Mouse (Mus musculus) MEL (cell line): ENCODE results near the gene B3gnt6. TPM values are rescaled to one million over a fixed set of nuclear protein-coding genes. Genes with fewer than 3 reads are reported as not detected.

ENCODE experiments used
- DNase-seq: peaks from one replicate; pipeline ENCODE4 v3.0.0; 2011; ENCODE audit warnings: low read depth, low spot score
- H3K27ac ChIP-seq: 2 replicates; pipeline ENCODE4 v1.5.1; 2012; ENCODE audit warnings: low read depth, mild to moderate bottlenecking, control low read depth, low read length, moderate library complexity; ENCODE audit not compliant: control insufficient read depth
- H3K27me3 ChIP-seq, 2 experiments: fragments of 150-350 bp in 1 of 2; sonication (generic) in 1 of 2; 2 replicates each; pipeline ENCODE4 v1.6.1; 2012; ENCODE audit warnings: low read length in 2 of 2, mild to moderate bottlenecking in 2 of 2, improper control_type of control experiment in 1 of 2, moderate library complexity in 1 of 2; ENCODE audit not compliant: insufficient read depth in 2 of 2, control insufficient read depth in 1 of 2
- H3K36me3 ChIP-seq, 2 experiments: 2 replicates each; pipeline ENCODE4 v1.6.1; 2012 to 2014; ENCODE audit warnings: low read length in 2 of 2, improper control_type of control experiment in 1 of 2, inconsistent platforms in 1 of 2, mild to moderate bottlenecking in 1 of 2; ENCODE audit not compliant: insufficient read depth in 2 of 2, control insufficient read depth in 1 of 2
- H3K4me1 ChIP-seq, 2 experiments: fragments of 150-350 bp in 1 of 2; sonication (generic) in 1 of 2; 2 replicates each; pipeline ENCODE4 v1.6.1; 2012; ENCODE audit warnings: low read length in 2 of 2, improper control_type of control experiment in 1 of 2, mild to moderate bottlenecking in 1 of 2; ENCODE audit not compliant: insufficient read depth in 2 of 2, control insufficient read depth in 1 of 2
- H3K4me3 ChIP-seq, 2 experiments: fragments of 150-350 bp in 1 of 2; sonication (generic) in 1 of 2; 2 replicates each; pipeline ENCODE4 v1.5.1; 2012; ENCODE audit warnings: low read depth in 2 of 2, low read length in 2 of 2, mild to moderate bottlenecking in 2 of 2, moderate library complexity in 2 of 2, control low read depth in 1 of 2, improper control_type of control experiment in 1 of 2; ENCODE audit not compliant: control insufficient read depth in 1 of 2, insufficient read depth in 1 of 2
- H3K79me2 ChIP-seq: 2 replicates; pipeline ENCODE4 v1.6.1; 2012; ENCODE audit warnings: mild to moderate bottlenecking, low read length, moderate library complexity; ENCODE audit not compliant: control insufficient read depth, poor library complexity, insufficient read depth
- H3K9ac ChIP-seq: 2 replicates; pipeline ENCODE4 v1.6.1; 2012; ENCODE audit warnings: low read depth, mild to moderate bottlenecking, control low read depth, low read length, moderate library complexity; ENCODE audit not compliant: control insufficient read depth, poor library complexity, severe bottlenecking
- H3K9me3 ChIP-seq: fragments of 150-350 bp; sonication (generic); replicated peaks from 2 replicates; pipeline ENCODE4 v1.6.1; 2012; ENCODE audit warnings: mild to moderate bottlenecking, low read length, improper control_type of control experiment, moderate library complexity; ENCODE audit not compliant: insufficient read depth
- BHLHE40 ChIP-seq: IDR thresholded peaks from 2 replicates; pipeline ENCODE4 v1.6.1; 2012; ENCODE audit warnings: low read depth, mild to moderate bottlenecking, inconsistent platforms, low read length, improper control_type of control experiment, borderline replicate concordance
- CHD2 ChIP-seq: IDR thresholded peaks from 2 replicates; pipeline ENCODE4 v1.6.1; 2011; ENCODE audit warnings: low read length, improper control_type of control experiment
- CTCF ChIP-seq, 3 experiments: IDR thresholded peaks in 2 of 3; conservative IDR thresholded peaks in 1 of 3; 2 replicates each; pipeline ENCODE4 v1.5.1; 2011 to 2012; ENCODE audit warnings: low read length in 3 of 3, low read depth in 2 of 3, mild to moderate bottlenecking in 2 of 3, improper control_type of control experiment in 1 of 3, inconsistent platforms in 1 of 3, mixed read lengths in 1 of 3, moderate library complexity in 1 of 3; ENCODE audit not compliant: control insufficient read depth in 1 of 3, insufficient read depth in 1 of 3, poor library complexity in 1 of 3, severe bottlenecking in 1 of 3
- ELF1 ChIP-seq: IDR thresholded peaks from 2 replicates; pipeline ENCODE4 v1.6.1; 2014; ENCODE audit warnings: low read depth, mild to moderate bottlenecking, inconsistent platforms, low read length, improper control_type of control experiment, moderate library complexity
- EP300 ChIP-seq, 2 experiments: IDR thresholded peaks; 2 replicates each; pipeline ENCODE4 v1.6.1; 2011; ENCODE audit warnings: improper control_type of control experiment in 2 of 2, low read length in 2 of 2, low read depth in 1 of 2, mild to moderate bottlenecking in 1 of 2
- ETS1 ChIP-seq: IDR thresholded peaks from 2 replicates; pipeline ENCODE4 v1.6.1; 2012; ENCODE audit warnings: low read depth, mild to moderate bottlenecking, inconsistent platforms, low read length, improper control_type of control experiment, moderate library complexity
- GABPA ChIP-seq: IDR thresholded peaks from 2 replicates; pipeline ENCODE4 v1.6.1; 2012; ENCODE audit warnings: low read depth, mild to moderate bottlenecking, inconsistent platforms, low read length, improper control_type of control experiment, moderate library complexity
- GATA1 ChIP-seq: IDR thresholded peaks from 2 replicates; pipeline ENCODE4 v1.6.1; 2011; ENCODE audit warnings: low read depth, low read length, improper control_type of control experiment
- HCFC1 ChIP-seq: IDR thresholded peaks from 2 replicates; pipeline ENCODE4 v1.6.1; 2012; ENCODE audit warnings: low read depth, mild to moderate bottlenecking, inconsistent platforms, low read length, improper control_type of control experiment, moderate library complexity
- JUND ChIP-seq: IDR thresholded peaks from 2 replicates; pipeline ENCODE4 v1.6.1; 2011; ENCODE audit warnings: low read depth, mild to moderate bottlenecking, improper control_type of control experiment, low read length
- KAT2A ChIP-seq: conservative IDR thresholded peaks from 2 replicates; pipeline ENCODE4 v1.6.1; 2012; ENCODE audit warnings: low read depth, low read length, improper control_type of control experiment, inconsistent platforms
- MAFK ChIP-seq: IDR thresholded peaks from 2 replicates; pipeline ENCODE4 v1.6.1; 2011; ENCODE audit warnings: low read depth, mild to moderate bottlenecking, low read length, improper control_type of control experiment, borderline replicate concordance
- MAX ChIP-seq: IDR thresholded peaks from 2 replicates; pipeline ENCODE4 v1.6.1; 2011; ENCODE audit warnings: low read length, improper control_type of control experiment
- MAZ ChIP-seq: IDR thresholded peaks from 2 replicates; pipeline ENCODE4 v1.6.1; 2012; ENCODE audit warnings: low read depth, mild to moderate bottlenecking, inconsistent platforms, low read length, improper control_type of control experiment
- MXI1 ChIP-seq: IDR thresholded peaks from 2 replicates; pipeline ENCODE4 v1.6.1; 2011; ENCODE audit warnings: mild to moderate bottlenecking, low read depth, low read length, improper control_type of control experiment
- MYB ChIP-seq: IDR thresholded peaks from 2 replicates; pipeline ENCODE4 v1.6.1; 2011; ENCODE audit warnings: mild to moderate bottlenecking, low read depth, low read length, improper control_type of control experiment
- NELFE ChIP-seq: IDR thresholded peaks from 2 replicates; pipeline ENCODE4 v1.6.1; 2011; ENCODE audit warnings: low read depth, low read length, improper control_type of control experiment
- NRF1 ChIP-seq: IDR thresholded peaks from 2 replicates; pipeline ENCODE4 v1.6.1; 2014; ENCODE audit warnings: low read depth, mild to moderate bottlenecking, inconsistent platforms, low read length, improper control_type of control experiment, moderate library complexity; ENCODE audit not compliant: poor library complexity, insufficient read depth, severe bottlenecking
- POLR2AphosphoS2 ChIP-seq: IDR thresholded peaks from 2 replicates; pipeline ENCODE4 v1.6.1; 2011; ENCODE audit warnings: low read length, improper control_type of control experiment
- POLR2AphosphoS5 ChIP-seq: IDR thresholded peaks from 2 replicates; pipeline ENCODE4 v1.6.1; 2012; ENCODE audit warnings: low read depth, borderline replicate concordance, mild to moderate bottlenecking, inconsistent platforms, low read length, moderate library complexity, mixed read lengths
- RCOR1 ChIP-seq: IDR thresholded peaks from 2 replicates; pipeline ENCODE4 v1.6.1; 2012; ENCODE audit warnings: low read depth, mild to moderate bottlenecking, inconsistent platforms, low read length, improper control_type of control experiment
- TAL1 ChIP-seq: IDR thresholded peaks from 2 replicates; pipeline ENCODE4 v1.6.1; 2012; ENCODE audit warnings: mild to moderate bottlenecking, inconsistent platforms, low read length, moderate library complexity, mixed read lengths
- TBP ChIP-seq: IDR thresholded peaks from 2 replicates; pipeline ENCODE4 v1.8.0; 2011; ENCODE audit warnings: low read depth, low read length, improper control_type of control experiment
- TCF12 ChIP-seq: IDR thresholded peaks from 2 replicates; pipeline ENCODE4 v1.6.1; 2014; ENCODE audit warnings: low read depth, mild to moderate bottlenecking, inconsistent platforms, low read length, improper control_type of control experiment, moderate library complexity
- USF2 ChIP-seq, 2 experiments: IDR thresholded peaks; 2 replicates each; pipeline ENCODE4 v1.6.1; 2011 to 2012; ENCODE audit warnings: improper control_type of control experiment in 2 of 2, low read length in 2 of 2, borderline replicate concordance in 1 of 2, inconsistent platforms in 1 of 2, low read depth in 1 of 2, mild to moderate bottlenecking in 1 of 2; ENCODE audit not compliant: insufficient read depth in 1 of 2
- ZC3H11A ChIP-seq: IDR thresholded peaks from 2 replicates; pipeline ENCODE4 v1.6.1; 2012; ENCODE audit warnings: low read depth, mild to moderate bottlenecking, inconsistent platforms, low read length, improper control_type of control experiment
- ZKSCAN1 ChIP-seq: IDR thresholded peaks from 2 replicates; pipeline ENCODE4 v1.6.1; 2012; ENCODE audit warnings: low read depth, mild to moderate bottlenecking, inconsistent platforms, low read length, improper control_type of control experiment, moderate library complexity
- ZNF384 ChIP-seq: IDR thresholded peaks from 2 replicates; pipeline ENCODE4 v1.6.1; 2012; ENCODE audit warnings: low read depth, mild to moderate bottlenecking, inconsistent platforms, low read length, improper control_type of control experiment
- polyA plus RNA-seq, 2 experiments: library from polyadenylated mRNA; stranded (reverse) in 1 of 2; unstranded in 1 of 2; fragments of >175 nt in 1 of 2; fragments of >200 nt in 1 of 2; gene quantifications; 2 replicates each; pipeline versions ENCODE4 v1.2.1 to v1.2.4; 2012; ENCODE audit warnings: low replicate concordance in 2 of 2, low read depth in 1 of 2; ENCODE audit not compliant: insufficient read length in 2 of 2, insufficient read depth in 1 of 2, missing spikeins in 1 of 2
- total RNA-seq: library from RNA; depleted of rRNA; stranded (reverse); fragments of 300-350 nt; gene quantifications from 2 replicates; pipeline ENCODE4 v1.2.3, GENCODE M21; 2012

Gene B3gnt6
- total and polyA plus RNA-seq, 3 experiments, result 0.08 to 0.12 TPM; not detected in 1

DNA sequence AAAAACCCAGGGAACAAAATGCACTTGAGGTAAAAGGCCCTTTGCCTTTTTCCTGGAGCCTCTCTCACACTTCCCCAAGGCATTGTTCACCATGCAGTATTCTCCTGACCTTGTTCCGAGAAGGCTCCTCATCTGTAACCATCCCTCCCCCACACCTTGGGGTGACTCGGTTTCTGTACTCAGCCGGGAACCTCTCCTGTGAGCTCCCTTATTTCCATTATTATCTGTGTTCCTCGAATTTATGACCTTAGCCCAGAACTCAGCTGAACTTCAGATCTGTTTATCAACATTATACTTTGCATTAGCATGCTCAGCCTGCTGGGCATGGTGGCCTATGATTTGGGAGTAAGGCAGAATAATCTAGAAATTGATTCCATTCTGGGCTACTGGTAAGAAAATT is 3.7 kb upstream of the B3gnt6 start:
- no peaks in the 10 kb centered on the region for H3K9me3 ChIP-seq
- no peak overlapping the region for H3K4me3 ChIP-seq
- H3K4me1 ChIP-seq, result peaks cover 0 to 5% of the 10 kb centered on the region in 2 experiments; a peak in 2 of 4 replicates
- H3K27ac ChIP-seq, result no peak overlapping the region
- peaks cover 0 to 1% of the 10 kb centered on the region in 2 experiments; a peak in 1 of 4 replicates for H3K27me3 ChIP-seq
- H3K9ac ChIP-seq, result no peak overlapping the region
- no peaks in the 10 kb centered on the region; a peak in 1 of 4 replicates for H3K36me3 ChIP-seq
- TF ChIP-seq MAX (no peak), POLR2AphosphoS2 (no peak), CHD2 (no peak), MXI1 (no peak), USF2 (IDR thresholded peaks at IDR 0.05; ENCODE audit: borderline replicate concordance in 1 of 2, insufficient read depth in 1 of 2, low read depth in 1 of 2, low read length in 2 of 2) (no peak), EP300 (IDR thresholded peaks at IDR 0.05; ENCODE audit: low read depth in 1 of 2, low read length in 2 of 2) (no peak), TBP (no peak), TAL1 (no peak), NELFE (no peak), CTCF (IDR thresholded peaks at IDR 0.05 in 2 of 3, conservative IDR thresholded peaks at IDR 0.05 in 1 of 3; ENCODE audit: control insufficient read depth in 1 of 3, insufficient read depth in 1 of 3, low read depth in 2 of 3, low read length in 3 of 3, poor library complexity in 1 of 3, severe bottlenecking in 1 of 3) (no peak), HCFC1 (no peak), MYB (no peak), GATA1 (no peak), ELF1 (no peak), POLR2AphosphoS5 (no peak), GABPA (no peak), JUND (no peak)
- TF ChIP-seq, all 39 proteins: peak for 0
- no peak for DNase-seq
- H3K79me2 ChIP-seq, result no peaks in the 10 kb centered on the region

DNA sequence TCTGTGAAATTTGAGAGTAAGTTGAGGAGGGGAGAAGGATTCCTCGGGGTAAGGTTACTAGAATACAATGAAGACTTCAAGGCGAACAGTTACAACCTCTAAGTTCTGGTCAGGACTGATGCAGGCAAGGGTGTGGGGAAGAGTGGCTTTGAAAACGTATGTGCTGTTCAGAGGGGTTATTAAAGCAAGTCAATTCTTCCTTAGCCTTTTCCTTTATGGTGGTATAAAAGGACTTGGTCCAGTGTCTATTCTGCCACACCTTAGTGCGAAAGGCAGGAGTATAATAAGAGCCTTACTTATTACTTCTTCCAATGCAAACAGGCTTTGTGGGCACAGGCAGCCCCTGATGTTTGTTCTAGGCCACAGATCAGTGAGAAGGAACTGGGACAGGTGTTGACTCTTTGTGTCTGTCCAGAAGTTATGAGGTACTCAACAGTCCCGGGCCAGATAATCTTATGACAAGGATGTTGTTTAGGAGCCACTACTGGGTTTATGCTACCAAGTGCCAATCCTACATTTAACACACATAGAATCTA is 2.3 kb upstream of the B3gnt6 start:
- H3K79me2 ChIP-seq, result no peaks in the 10 kb centered on the region
- no peaks in the 10 kb centered on the region for H3K9me3 ChIP-seq
- H3K4me3 ChIP-seq, result no peak overlapping the region
- H3K27me3 ChIP-seq, result peaks cover 0 to 1% of the 10 kb centered on the region in 2 experiments; a peak in 1 of 4 replicates
- no peaks in the 10 kb centered on the region; a peak in 1 of 4 replicates for H3K36me3 ChIP-seq
- TF ChIP-seq ZKSCAN1, result no peak
- TF ChIP-seq ZC3H11A, result no peak
- TF ChIP-seq USF2 (IDR thresholded peaks at IDR 0.05; ENCODE audit: borderline replicate concordance in 1 of 2, insufficient read depth in 1 of 2, low read depth in 1 of 2, low read length in 2 of 2), result no peak
- TF ChIP-seq TAL1, result no peak
- no peak for TF ChIP-seq NRF1
- no peak for TF ChIP-seq KAT2A
- TF ChIP-seq POLR2AphosphoS2, result no peak
- no peak for TF ChIP-seq MAZ
- TF ChIP-seq CTCF (IDR thresholded peaks at IDR 0.05 in 2 of 3, conservative IDR thresholded peaks at IDR 0.05 in 1 of 3; ENCODE audit: control insufficient read depth in 1 of 3, insufficient read depth in 1 of 3, low read depth in 2 of 3, low read length in 3 of 3, poor library complexity in 1 of 3, severe bottlenecking in 1 of 3), result no peak
- TF ChIP-seq BHLHE40, result no peak
- TF ChIP-seq POLR2AphosphoS5, result no peak
- no peak for TF ChIP-seq ZNF384
- TF ChIP-seq TCF12, result no peak
- no peak for TF ChIP-seq RCOR1
- TF ChIP-seq MAFK, result no peak
- no peak for TF ChIP-seq ETS1
- TF ChIP-seq MAX, result no peak
- no peak for TF ChIP-seq CHD2
- H3K9ac ChIP-seq, result no peak overlapping the region
- no peak for DNase-seq
- H3K27ac ChIP-seq, result no peak overlapping the region
- H3K4me1 ChIP-seq, result peaks cover 0 to 5% of the 10 kb centered on the region in 2 experiments; a peak in 2 of 4 replicates
